In genomic region chr16:20653315-20653714, GRCm38 (mm10) we compare ENCODE assay signal across 13 mouse cellular contexts. TPM values are rescaled to one million over a fixed set of nuclear protein-coding genes. Genes with fewer than 3 reads are reported as not detected.
DNase-seq lines count a peak whose midpoint lies in the region; ATAC-seq lines count a peak whose summit lies in the region.
"Had no signal": no experiment of that assay in that cellular context is flagged by ENCODE, and none has a peak within 500 bp of the region (broad histone marks: within the 10 kb centered on the region; RNA-seq: fewer than 3 reads in every experiment).

No protein-coding gene starts in this region.

- H3K36me3 ChIP-seq in heart, embryonic 13.5 days = peaks cover 57% of the 10 kb centered on the region
- H3K36me3 ChIP-seq in liver, embryonic 15.5 days (replicated peaks) = peaks cover 52% of the 10 kb centered on the region

- H3K4me3 ChIP-seq in heart, embryonic 13.5 days = no peak overlapping the region
- peak overlapping the region; percentile 79; the same call in 1 of the 2 replicates for H3K4me3 ChIP-seq in liver, embryonic 15.5 days (replicated peaks)

- H3K27me3 ChIP-seq in heart, embryonic 13.5 days (replicated peaks) = no peaks in the 10 kb centered on the region
- H3K27me3 ChIP-seq in liver, embryonic 15.5 days = no peaks in the 10 kb centered on the region
- H3K27me3 ChIP-seq: forebrain, embryonic 12.5 days had no signal

- no peak for ATAC-seq in heart, embryonic 13.5 days (ENCODE audit: extremely low read depth, insufficient number of reproducible peaks, low FRiP score, low TSS enrichment)
- no peak for ATAC-seq in liver, embryonic 15.5 days (ENCODE audit: insufficient read depth)

- no peaks in the 10 kb centered on the region for H3K9me3 ChIP-seq in heart, embryonic 13.5 days
- no peaks in the 10 kb centered on the region for H3K9me3 ChIP-seq in liver, embryonic 15.5 days (replicated peaks)
- H3K9me3 ChIP-seq: forebrain, embryonic 12.5 days had no signal

- H3K27ac ChIP-seq in heart, embryonic 13.5 days (replicated peaks) = no peak overlapping the region
- H3K27ac ChIP-seq in liver, embryonic 15.5 days (replicated peaks) = no peak overlapping the region
- H3K27ac ChIP-seq: forebrain, embryonic 12.5 days had no signal

- 48% methylated on average over 2 of the region's 2 CpGs for WGBS in heart, embryonic 13.5 days
- WGBS in liver, embryonic 15.5 days (ENCODE audit: insufficient replicate concordance) = 39% methylated on average over 2 of the region's 2 CpGs

- no peak overlapping the region for H3K9ac ChIP-seq in heart, embryonic 13.5 days
- no peak overlapping the region for H3K9ac ChIP-seq in liver, embryonic 15.5 days
- H3K9ac ChIP-seq: forebrain, embryonic 12.5 days; lung, embryonic 14.5 days had no signal

- H3K4me2 ChIP-seq in heart, embryonic 13.5 days = peak overlapping the region; percentile 97; the same call in 1 of the 2 replicates
- peak overlapping the region; percentile 79; the same call in 1 of the 2 replicates for H3K4me2 ChIP-seq in liver, embryonic 15.5 days

- peaks cover 18% of the 10 kb centered on the region for H3K4me1 ChIP-seq in heart, embryonic 13.5 days
- H3K4me1 ChIP-seq in liver, embryonic 15.5 days (replicated peaks) = peaks cover 20% of the 10 kb centered on the region

- no peak for DNase-seq in heart, postnatal 4 days
- peak; percentile 36 for DNase-seq in 3T3-L1 (ENCODE audit: low read depth, low spot score)
- DNase-seq in R1 (ENCODE audit: low read depth, low spot score) = peak; percentile 32
- no peak for DNase-seq in cerebellum, postnatal 4 days (ENCODE audit: low spot score in 2 of 2)
- no peak for DNase-seq in cerebellum, postnatal 10 days
- DNase-seq in thymus, postnatal 14 days = no peak
- DNase-seq: heart, adult 11 months; kidney, postnatal 36 days; lung, embryonic 14.5 days; retina, postnatal 1 day had no signal

RNA-seq across cellular contexts. Expression of gene Psmd2, which starts 1.9 kb away (rescaled TPM):
- 245 TPM in 2 replicates for polyA plus RNA-seq in heart, embryonic 13.5 days (2015; fragmentation: Nextera tagmentation; extraction: Ambion mirVana)
- total RNA-seq in heart, postnatal 4 days (2021) = 100 to 1,000 TPM; 185 to 194 TPM
- 164 and 171 TPM in 2 replicates for polyA plus RNA-seq in liver, embryonic 15.5 days (2015; fragmentation: Nextera tagmentation; extraction: Ambion mirVana)

RNA-seq across cellular contexts. Expression of gene Eif4g1, which starts 14.8 kb away (rescaled TPM):
- polyA plus RNA-seq in heart, embryonic 13.5 days (2015; fragmentation: Nextera tagmentation; extraction: Ambion mirVana) = 129 TPM in 2 replicates
- 100 to 1,000 TPM; 374 TPM for total RNA-seq in heart, postnatal 4 days (2021)
- polyA plus RNA-seq in liver, embryonic 15.5 days (2015; fragmentation: Nextera tagmentation; extraction: Ambion mirVana) = 86.2 and 98.5 TPM in 2 replicates

RNA-seq across cellular contexts. Expression of gene Ece2, which starts 23.7 kb away (rescaled TPM):
- polyA plus RNA-seq in heart, embryonic 13.5 days (2015; fragmentation: Nextera tagmentation; extraction: Ambion mirVana) = 0.92 and 1.2 TPM in 2 replicates
- total RNA-seq in heart, postnatal 4 days (2021) = 1 to 10 TPM in 1 of 2 experiments, under 1 TPM in 1; 0.93 to 1.4 TPM
- 0.10 TPM in 1 of 2 replicates, not detected in the other for polyA plus RNA-seq in liver, embryonic 15.5 days (2015; fragmentation: Nextera tagmentation; extraction: Ambion mirVana)

RNA-seq across cellular contexts. Expression of gene Camk2n2, which starts 32.2 kb away (rescaled TPM):
- polyA plus RNA-seq in heart, embryonic 13.5 days (2015; fragmentation: Nextera tagmentation; extraction: Ambion mirVana) = 0.37 and 0.48 TPM in 2 replicates
- total RNA-seq in heart, postnatal 4 days (2021) = 1 to 10 TPM; 2.0 TPM
- 0.10 and 0.12 TPM in 2 replicates for polyA plus RNA-seq in liver, embryonic 15.5 days (2015; fragmentation: Nextera tagmentation; extraction: Ambion mirVana)

RNA-seq across cellular contexts. Expression of gene Fam131a, which starts 39.7 kb away (rescaled TPM):
- 5.1 and 6.0 TPM in 2 replicates for polyA plus RNA-seq in heart, embryonic 13.5 days (2015; fragmentation: Nextera tagmentation; extraction: Ambion mirVana)
- total RNA-seq in heart, postnatal 4 days (2021) = 10 to 100 TPM in 1 of 2 experiments, 1 to 10 TPM in 1; 10.0 to 13.8 TPM
- polyA plus RNA-seq in liver, embryonic 15.5 days (2015; fragmentation: Nextera tagmentation; extraction: Ambion mirVana) = 1.3 and 1.8 TPM in 2 replicates

Comparison
In these comparisons a context has a peak if more than half of its experiments do, and no peak if none do; other contexts are left out.
1. DNase-seq: peak in 3T3-L1 (single experiment) and R1 (single experiment); none in heart, postnatal 4 days (single experiment), cerebellum, postnatal 4 days (0 of 2), cerebellum, postnatal 10 days (0 of 2) and thymus, postnatal 14 days (single experiment).